7 mouse cellular contexts compared by ENCODE assay signal in the genomic region with DNA sequence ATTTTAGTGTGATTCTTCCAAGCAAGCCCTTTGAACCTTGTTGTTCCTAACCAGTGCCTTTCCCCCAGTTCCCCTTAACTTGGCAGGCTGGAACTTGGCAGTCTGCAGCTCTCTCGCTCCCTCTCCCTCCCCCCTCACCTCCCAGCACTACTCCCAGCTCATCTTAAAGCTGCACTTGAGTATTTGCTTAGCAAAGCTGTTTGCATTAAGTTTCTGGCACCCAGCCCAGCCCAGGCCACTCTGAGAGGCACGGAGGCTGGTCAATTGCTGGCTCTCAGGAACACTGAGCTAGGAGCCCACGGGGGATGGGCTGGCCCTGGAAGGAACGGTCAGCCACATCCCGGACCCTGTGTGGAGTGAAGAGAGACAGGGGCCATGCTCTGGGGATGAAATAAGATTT.
A peak's percentile ranks its signal among the peaks of the same experiment; 100 is the strongest.
DNase-seq lines count a peak whose midpoint lies in the region; ATAC-seq lines count a peak whose summit lies in the region.

No protein-coding gene starts in this region.

- no peaks in the 10 kb centered on the region for H3K9me3 ChIP-seq in forebrain, embryonic 13.5 days (replicated peaks)
- no peaks in the 10 kb centered on the region for H3K9me3 ChIP-seq in intestine, embryonic 14.5 days (ENCODE audit: control insufficient read depth, low read length)
- H3K9me3 ChIP-seq in liver, embryonic 12.5 days (replicated peaks): no peaks in the 10 kb centered on the region
- no peaks in the 10 kb centered on the region for H3K9me3 ChIP-seq in neural tube, embryonic 14.5 days (ENCODE audit: control insufficient read depth, low read length)

- H3K4me2 ChIP-seq in forebrain, embryonic 13.5 days: peak overlapping the region; percentile 21; the same call in 1 of the 2 replicates
- peak overlapping the region; percentile 23; the same call in 1 of the 2 replicates for H3K4me2 ChIP-seq in intestine, embryonic 14.5 days (ENCODE audit: low read length)
- H3K4me2 ChIP-seq in liver, embryonic 12.5 days: no peak overlapping the region
- no peak overlapping the region for H3K4me2 ChIP-seq in neural tube, embryonic 14.5 days (ENCODE audit: low read depth, low read length)

- H3K27ac ChIP-seq in forebrain, embryonic 13.5 days: peak overlapping the region; percentile 77
- H3K27ac ChIP-seq in intestine, embryonic 14.5 days (ENCODE audit: low read depth): peak overlapping the region; percentile 54
- 0 out of 2 replicates have a peak overlapping the region, but pooled peaks have one; percentile 27 for H3K27ac ChIP-seq in liver, embryonic 12.5 days
- no peak overlapping the region for H3K27ac ChIP-seq in neural tube, embryonic 14.5 days (ENCODE audit: low read depth, low read length)

- peaks cover 19% of the 10 kb centered on the region for H3K4me1 ChIP-seq in forebrain, embryonic 13.5 days
- peaks cover 14% of the 10 kb centered on the region for H3K4me1 ChIP-seq in intestine, embryonic 14.5 days (replicated peaks; ENCODE audit: control insufficient read depth, insufficient read depth, low read length)
- H3K4me1 ChIP-seq in liver, embryonic 12.5 days: peaks cover 35% of the 10 kb centered on the region
- peaks cover 13% of the 10 kb centered on the region; the same call in 1 of the 2 replicates for H3K4me1 ChIP-seq in neural tube, embryonic 14.5 days (ENCODE audit: control insufficient read depth, insufficient read depth, low read length)

- ATAC-seq in forebrain, embryonic 13.5 days: peak; percentile 74
- ATAC-seq in intestine, embryonic 14.5 days (replicated peaks; ENCODE audit: low FRiP score, low TSS enrichment, low read depth): peak; percentile 73; the same call in 1 of the 2 replicates
- ATAC-seq in liver, embryonic 12.5 days: no peak
- ATAC-seq in neural tube, embryonic 14.5 days (ENCODE audit: low read depth): peak; percentile 65; the same call in 1 of the 2 replicates

- H3K36me3 ChIP-seq in forebrain, embryonic 13.5 days (ENCODE audit: poor library complexity, severe bottlenecking): peaks cover 28% of the 10 kb centered on the region
- H3K36me3 ChIP-seq in intestine, embryonic 14.5 days (ENCODE audit: control insufficient read depth, insufficient read depth, low read length): no peaks in the 10 kb centered on the region
- no peaks in the 10 kb centered on the region for H3K36me3 ChIP-seq in liver, embryonic 12.5 days
- H3K36me3 ChIP-seq in neural tube, embryonic 14.5 days (ENCODE audit: control insufficient read depth, insufficient read depth, low read length): no peaks in the 10 kb centered on the region

- no peaks in the 10 kb centered on the region for H3K27me3 ChIP-seq in forebrain, embryonic 13.5 days
- no peaks in the 10 kb centered on the region for H3K27me3 ChIP-seq in intestine, embryonic 14.5 days (replicated peaks; ENCODE audit: control insufficient read depth, insufficient read depth, low read length)
- no peaks in the 10 kb centered on the region for H3K27me3 ChIP-seq in liver, embryonic 12.5 days (replicated peaks)
- no peaks in the 10 kb centered on the region for H3K27me3 ChIP-seq in neural tube, embryonic 14.5 days (ENCODE audit: control insufficient read depth, insufficient read depth, low read length)

- 19% methylated on average over 5 of the region's 5 CpGs for WGBS in forebrain, embryonic 13.5 days
- WGBS in intestine, embryonic 14.5 days: 14% methylated on average over 5 of the region's 5 CpGs
- 42% methylated on average over 5 of the region's 5 CpGs for WGBS in liver, embryonic 12.5 days (ENCODE audit: insufficient replicate concordance)
- WGBS in neural tube, embryonic 14.5 days: 20% methylated on average over 5 of the region's 5 CpGs

- no peak overlapping the region for H3K9ac ChIP-seq in forebrain, embryonic 13.5 days
- H3K9ac ChIP-seq in intestine, embryonic 14.5 days (ENCODE audit: low read length): 0 out of 2 replicates have a peak overlapping the region, but pooled peaks have one; percentile 3
- no peak overlapping the region for H3K9ac ChIP-seq in liver, embryonic 12.5 days
- H3K9ac ChIP-seq in neural tube, embryonic 14.5 days (replicated peaks; ENCODE audit: low read depth, low read length): no peak overlapping the region

- no peak overlapping the region for H3K4me3 ChIP-seq in forebrain, embryonic 13.5 days
- no peak overlapping the region for H3K4me3 ChIP-seq in intestine, embryonic 14.5 days (ENCODE audit: low read depth, low read length)
- no peak overlapping the region for H3K4me3 ChIP-seq in liver, embryonic 12.5 days
- H3K4me3 ChIP-seq in neural tube, embryonic 14.5 days (ENCODE audit: low read depth, low read length): no peak overlapping the region

- DNase-seq in 416B (ENCODE audit: low read depth) (peak; percentile 77), NIH3T3 (ENCODE audit: low read depth) (peak; percentile 88)
- peak; percentile 83 for DNase-seq in intestine, embryonic 14.5 days (ENCODE audit: low spot score)
- DNase-seq in B cell, adult 2 months: no peak

Comparison
In these comparisons a context has a peak if more than half of its experiments do, and no peak if none do; other contexts are left out.
1. DNase-seq: peak in 416B (single experiment), NIH3T3 (single experiment) and intestine, embryonic 14.5 days (single experiment); none in B cell, adult 2 months (0 of 2).
2. H3K4me2 ChIP-seq: peak in forebrain, embryonic 13.5 days (single experiment) and intestine, embryonic 14.5 days (single experiment); none in liver, embryonic 12.5 days (single experiment) and neural tube, embryonic 14.5 days (single experiment).